Mouse (Mus musculus): ENCODE measurements around the gene Stx1a. TPM values are rescaled to one million over a fixed set of nuclear protein-coding genes. Genes with fewer than 3 reads are reported as not detected.

Gene Stx1a
- polyA plus RNA-seq, 2 experiments: 11.4 to 39.2 TPM

DNA sequence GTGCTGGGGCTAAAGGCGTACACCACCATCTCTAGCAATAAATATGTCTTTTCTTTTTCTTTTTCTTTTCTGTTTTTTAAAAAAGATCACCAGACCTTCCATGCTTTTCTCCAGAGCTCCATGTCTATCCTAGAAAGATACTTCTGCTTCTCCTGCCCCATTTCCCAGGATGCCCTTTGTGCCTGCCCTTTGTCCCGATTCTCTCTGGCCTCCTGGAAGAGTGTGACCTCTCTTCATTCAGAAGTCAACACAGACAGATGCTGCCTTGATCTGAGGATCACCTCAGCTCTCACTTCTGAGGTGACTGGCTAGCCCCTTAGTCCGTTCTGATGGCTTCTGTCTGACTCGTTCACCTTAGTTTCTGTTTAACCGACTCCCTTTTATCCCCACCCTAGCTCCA is 57.3 kb downstream of the Stx1a start:
- DNase-seq (ENCODE audit: low spot score): no peak
- 83% methylated on average over 5 of the region's 5 CpGs for WGBS
- no peaks in the 10 kb centered on the region for H3K27me3 ChIP-seq (ENCODE audit: control insufficient read depth, insufficient read depth, low read length)
- no peak overlapping the region for H3K27ac ChIP-seq (replicated peaks; ENCODE audit: low read depth, low read length)
- no peak overlapping the region for H3K4me2 ChIP-seq (replicated peaks; ENCODE audit: low read depth, low read length, severe bottlenecking)
- TF ChIP-seq POLR2A (IDR thresholded peaks at IDR 0.05; ENCODE audit: borderline replicate concordance, extremely low read depth, insufficient read depth, insufficient read length): no peak
- H3K9ac ChIP-seq (ENCODE audit: low read depth, low read length, severe bottlenecking): no peak overlapping the region
- H3K9me3 ChIP-seq (ENCODE audit: control insufficient read depth, low read length): no peaks in the 10 kb centered on the region
- peaks cover 4% of the 10 kb centered on the region for H3K36me3 ChIP-seq (ENCODE audit: control insufficient read depth, insufficient read depth, low read length)
- no peak for ATAC-seq (ENCODE audit: low FRiP score, low read depth)
- H3K4me1 ChIP-seq (ENCODE audit: control insufficient read depth, insufficient read depth, low read length): peaks cover 3% of the 10 kb centered on the region; the same call in 1 of the 2 replicates
- no peak overlapping the region for H3K4me3 ChIP-seq (replicated peaks; ENCODE audit: low read length)

DNA sequence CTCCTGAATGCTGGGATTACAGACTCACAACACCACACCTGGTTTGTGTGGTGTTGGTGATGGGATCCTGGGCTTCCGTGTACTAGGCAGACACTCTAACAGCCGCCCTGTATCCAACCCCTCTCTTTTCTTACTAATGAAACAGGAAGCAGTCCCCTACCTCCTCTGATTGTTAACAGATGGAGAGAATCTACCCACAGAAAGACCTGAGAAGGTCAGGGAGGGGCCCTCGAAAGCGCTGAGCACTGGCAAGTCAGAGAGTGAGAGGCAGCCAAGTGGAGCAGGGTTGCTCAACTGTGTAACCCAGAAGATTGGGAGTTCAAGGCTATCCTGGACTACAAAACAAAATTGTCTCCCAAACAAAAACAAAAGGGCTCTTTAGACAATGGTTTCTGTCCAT is 63.6 kb downstream of the Stx1a start:
- Histone ChIP-seq H3K4me1 (ENCODE audit: control insufficient read depth, insufficient read depth, low read length) (no peaks in the 10 kb centered on the region), H3K27me3 (ENCODE audit: control insufficient read depth, insufficient read depth, low read length) (peaks cover 10% of the 10 kb centered on the region; the same call in 1 of the 2 replicates), H3K27ac (replicated peaks; ENCODE audit: low read depth, low read length) (no peak overlapping the region), H3K9ac (ENCODE audit: low read depth, low read length, severe bottlenecking) (no peak overlapping the region), H3K9me3 (ENCODE audit: control insufficient read depth, low read length) (no peaks in the 10 kb centered on the region), H3K4me3 (replicated peaks; ENCODE audit: low read length) (no peak overlapping the region), H3K36me3 (ENCODE audit: control insufficient read depth, insufficient read depth, low read length) (no peaks in the 10 kb centered on the region), H3K4me2 (replicated peaks; ENCODE audit: low read depth, low read length, severe bottlenecking) (no peak overlapping the region)
- WGBS: 18% methylated on average over 4 of the region's 4 CpGs
- ATAC-seq (ENCODE audit: low FRiP score, low read depth) (no peak), DNase-seq (ENCODE audit: low spot score) (no peak)
- no peak for TF ChIP-seq POLR2A (IDR thresholded peaks at IDR 0.05; ENCODE audit: borderline replicate concordance, extremely low read depth, insufficient read depth, insufficient read length)

DNA sequence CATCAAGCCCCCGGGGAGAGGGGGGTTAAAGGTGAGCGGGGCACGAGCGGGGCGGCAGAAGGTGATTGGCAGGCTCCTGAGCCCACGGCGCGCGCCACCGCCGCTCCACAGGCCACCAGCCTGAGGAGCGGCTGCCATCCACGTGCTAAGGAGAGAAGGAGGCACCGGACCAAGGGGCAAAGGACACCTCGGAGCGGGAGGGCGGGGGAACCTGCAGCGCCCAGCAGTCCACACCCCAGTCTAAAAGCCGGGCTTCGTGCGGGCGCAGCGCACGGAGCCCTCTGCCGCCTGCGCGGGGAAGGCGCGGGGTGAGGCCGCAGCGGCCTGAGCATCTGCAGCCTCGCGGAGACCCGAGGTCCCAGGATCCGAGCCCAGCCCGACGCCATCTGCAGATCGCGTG is 66.4 kb downstream of the Stx1a start, which contains the start of gene Mlxipl:
Mlxipl (plus strand) TSS at position 238 of the 400 bp plus-strand sequence.
- peak within 1 kb of the TSS; percentile 18; the same call in 1 of the 2 replicates for H3K9ac ChIP-seq (ENCODE audit: low read depth, low read length, severe bottlenecking)
- peaks cover 10% of the 10 kb centered on the region; the same call in 1 of the 2 replicates for H3K27me3 ChIP-seq (ENCODE audit: control insufficient read depth, insufficient read depth, low read length)

More for the DNA sequence above, 66.4 kb downstream of the Stx1a start, which contains the start of gene Mlxipl:
- no peaks in the 10 kb centered on the region for H3K36me3 ChIP-seq (ENCODE audit: control insufficient read depth, insufficient read depth, low read length)
- DNase-seq (ENCODE audit: low spot score) (no peak), ATAC-seq (ENCODE audit: low FRiP score, low read depth) (no peak)
- peak within 1 kb of the TSS; percentile 26 for H3K4me3 ChIP-seq (replicated peaks; ENCODE audit: low read length)
- H3K9me3 ChIP-seq (ENCODE audit: control insufficient read depth, low read length): no peaks in the 10 kb centered on the region
- H3K4me1 ChIP-seq (ENCODE audit: control insufficient read depth, insufficient read depth, low read length): no peaks in the 10 kb centered on the region
- H3K4me2 ChIP-seq (replicated peaks; ENCODE audit: low read depth, low read length, severe bottlenecking): peak within 1 kb of the TSS; percentile 42
- H3K27ac ChIP-seq (replicated peaks; ENCODE audit: low read depth, low read length): no peak within 1 kb of the TSS
- 3% methylated on average over 38 of the region's 39 CpGs for WGBS
- no peak for TF ChIP-seq POLR2A (IDR thresholded peaks at IDR 0.05; ENCODE audit: borderline replicate concordance, extremely low read depth, insufficient read depth, insufficient read length)

Other genes starting within 250 kb of the Stx1a start
- not detected in 2 replicates for gene Tmem270, start 116.7 kb upstream of the Stx1a start, polyA plus RNA-seq (2012; rRNA removed)
- gene Tmem270, start 116.7 kb upstream of the Stx1a start, polyA plus RNA-seq (2014; fragmentation: Nextera tagmentation; extraction: Ambion mirVana): not detected in 2 replicates
- gene Cldn13, start 108.0 kb upstream of the Stx1a start, polyA plus RNA-seq (2012; rRNA removed): 0.33 TPM in 2 replicates
- not detected in 2 replicates for gene Cldn13, start 108.0 kb upstream of the Stx1a start, polyA plus RNA-seq (2014; fragmentation: Nextera tagmentation; extraction: Ambion mirVana)
- 14.8 and 14.9 TPM in 2 replicates for gene Mettl27, start 91.1 kb upstream of the Stx1a start, polyA plus RNA-seq (2012; rRNA removed)
- 18.9 and 21.3 TPM in 2 replicates for gene Mettl27, start 91.1 kb upstream of the Stx1a start, polyA plus RNA-seq (2014; fragmentation: Nextera tagmentation; extraction: Ambion mirVana)
- 48.4 and 50.0 TPM in 2 replicates for gene Cldn4, start 76.5 kb upstream of the Stx1a start, polyA plus RNA-seq (2012; rRNA removed)
- 49.3 and 61.5 TPM in 2 replicates for gene Cldn4, start 76.5 kb upstream of the Stx1a start, polyA plus RNA-seq (2014; fragmentation: Nextera tagmentation; extraction: Ambion mirVana)
- 7.2 and 8.8 TPM in 2 replicates for gene Cldn3, start 37.3 kb upstream of the Stx1a start, polyA plus RNA-seq (2012; rRNA removed)
- 14.7 and 18.3 TPM in 2 replicates for gene Cldn3, start 37.3 kb upstream of the Stx1a start, polyA plus RNA-seq (2014; fragmentation: Nextera tagmentation; extraction: Ambion mirVana)
- gene Abhd11, start 14.3 kb upstream of the Stx1a start, polyA plus RNA-seq (2012; rRNA removed): 83.2 and 94.3 TPM in 2 replicates
- 64.7 and 67.4 TPM in 2 replicates for gene Abhd11, start 14.3 kb upstream of the Stx1a start, polyA plus RNA-seq (2014; fragmentation: Nextera tagmentation; extraction: Ambion mirVana)
- 29.1 and 31.3 TPM in 2 replicates for gene Dnajc30, start 40.7 kb downstream of the Stx1a start, polyA plus RNA-seq (2012; rRNA removed)
- gene Dnajc30, start 40.7 kb downstream of the Stx1a start, polyA plus RNA-seq (2014; fragmentation: Nextera tagmentation; extraction: Ambion mirVana): 32.6 and 39.2 TPM in 2 replicates
- 107 and 121 TPM in 2 replicates for gene Bud23, start 41.5 kb downstream of the Stx1a start, polyA plus RNA-seq (2012; rRNA removed)
- 101 and 108 TPM in 2 replicates for gene Bud23, start 41.5 kb downstream of the Stx1a start, polyA plus RNA-seq (2014; fragmentation: Nextera tagmentation; extraction: Ambion mirVana)
- 24.5 and 32.0 TPM in 2 replicates for gene Vps37d, start 54.8 kb downstream of the Stx1a start, polyA plus RNA-seq (2012; rRNA removed)
- gene Vps37d, start 54.8 kb downstream of the Stx1a start, polyA plus RNA-seq (2014; fragmentation: Nextera tagmentation; extraction: Ambion mirVana): 10.7 and 12.3 TPM in 2 replicates
- gene Mlxipl, start 66.4 kb downstream of the Stx1a start, polyA plus RNA-seq (2012; rRNA removed): 3.3 and 5.3 TPM in 2 replicates
- 0.54 and 1.6 TPM in 2 replicates for gene Mlxipl, start 66.4 kb downstream of the Stx1a start, polyA plus RNA-seq (2014; fragmentation: Nextera tagmentation; extraction: Ambion mirVana)
- 23.2 and 25.7 TPM in 2 replicates for gene Tbl2, start 126.2 kb downstream of the Stx1a start, polyA plus RNA-seq (2012; rRNA removed)
- gene Tbl2, start 126.2 kb downstream of the Stx1a start, polyA plus RNA-seq (2014; fragmentation: Nextera tagmentation; extraction: Ambion mirVana): 29.8 and 32.1 TPM in 2 replicates
- 20.6 and 24.6 TPM in 2 replicates for gene Bcl7b, start 144.8 kb downstream of the Stx1a start, polyA plus RNA-seq (2012; rRNA removed)
- gene Bcl7b, start 144.8 kb downstream of the Stx1a start, polyA plus RNA-seq (2014; fragmentation: Nextera tagmentation; extraction: Ambion mirVana): 43.3 and 46.2 TPM in 2 replicates
- 72.7 and 73.0 TPM in 2 replicates for gene Baz1b, start 163.8 kb downstream of the Stx1a start, polyA plus RNA-seq (2012; rRNA removed)
- gene Baz1b, start 163.8 kb downstream of the Stx1a start, polyA plus RNA-seq (2014; fragmentation: Nextera tagmentation; extraction: Ambion mirVana): 52.3 and 58.8 TPM in 2 replicates
- 31.2 and 50.0 TPM in 2 replicates for gene Fzd9, start 227.7 kb downstream of the Stx1a start, polyA plus RNA-seq (2012; rRNA removed)
- gene Fzd9, start 227.7 kb downstream of the Stx1a start, polyA plus RNA-seq (2014; fragmentation: Nextera tagmentation; extraction: Ambion mirVana): 19.4 and 23.1 TPM in 2 replicates

Data from limb, embryonic 14.5 days (tissue).